Mouse (Mus musculus): ENCODE results near the gene Ndufa6. TPM values are rescaled to one million over a fixed set of nuclear protein-coding genes. Genes with fewer than 3 reads are reported as not detected.

Ndufa6 gene
- polyA plus RNA-seq, 1 experiment from 2014 or later = 297 TPM

DNA sequence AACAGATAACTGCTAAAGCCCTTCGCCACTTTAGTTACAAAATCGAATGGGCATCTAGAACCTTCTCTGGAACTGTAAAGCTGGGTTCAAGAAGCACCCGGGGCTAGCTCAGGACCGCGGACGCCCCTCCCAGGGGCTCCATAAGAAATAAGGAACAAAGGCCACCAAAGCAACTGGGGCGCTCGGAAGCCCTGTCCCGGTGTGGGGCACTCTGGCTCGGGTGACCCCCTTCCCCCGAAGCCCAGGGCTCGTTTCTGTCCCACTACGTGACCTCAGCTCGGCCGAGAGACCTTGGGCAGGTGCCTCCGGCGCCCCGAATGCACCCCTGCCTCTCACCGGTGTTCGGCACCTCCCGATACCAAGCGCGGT lies 393 bp downstream of the Ndufa6 start:
- peaks cover 19% of the 10 kb centered on the region for H3K36me3 ChIP-seq (ENCODE audit: control insufficient read depth, insufficient read depth)
- no peaks in the 10 kb centered on the region for H3K27me3 ChIP-seq (replicated peaks; ENCODE audit: control insufficient read depth, insufficient read depth, low read length)
- WGBS = under 1% methylated on average over 23 of the region's 23 CpGs
- peak overlapping the region; percentile 86 for H3K27ac ChIP-seq (ENCODE audit: low read length)
- ATAC-seq = peak; percentile 45
- H3K9ac ChIP-seq (replicated peaks; ENCODE audit: low read depth, low read length) = peak overlapping the region; percentile 98
- peaks cover 16% of the 10 kb centered on the region for H3K4me1 ChIP-seq (replicated peaks; ENCODE audit: control insufficient read depth, insufficient read depth, low read length)
- no peaks in the 10 kb centered on the region for H3K9me3 ChIP-seq (ENCODE audit: control insufficient read depth, low read length)
- H3K4me3 ChIP-seq (replicated peaks; ENCODE audit: low read length) = peak overlapping the region; percentile 95
- peak overlapping the region; percentile 85 for H3K4me2 ChIP-seq (ENCODE audit: low read length)

DNA sequence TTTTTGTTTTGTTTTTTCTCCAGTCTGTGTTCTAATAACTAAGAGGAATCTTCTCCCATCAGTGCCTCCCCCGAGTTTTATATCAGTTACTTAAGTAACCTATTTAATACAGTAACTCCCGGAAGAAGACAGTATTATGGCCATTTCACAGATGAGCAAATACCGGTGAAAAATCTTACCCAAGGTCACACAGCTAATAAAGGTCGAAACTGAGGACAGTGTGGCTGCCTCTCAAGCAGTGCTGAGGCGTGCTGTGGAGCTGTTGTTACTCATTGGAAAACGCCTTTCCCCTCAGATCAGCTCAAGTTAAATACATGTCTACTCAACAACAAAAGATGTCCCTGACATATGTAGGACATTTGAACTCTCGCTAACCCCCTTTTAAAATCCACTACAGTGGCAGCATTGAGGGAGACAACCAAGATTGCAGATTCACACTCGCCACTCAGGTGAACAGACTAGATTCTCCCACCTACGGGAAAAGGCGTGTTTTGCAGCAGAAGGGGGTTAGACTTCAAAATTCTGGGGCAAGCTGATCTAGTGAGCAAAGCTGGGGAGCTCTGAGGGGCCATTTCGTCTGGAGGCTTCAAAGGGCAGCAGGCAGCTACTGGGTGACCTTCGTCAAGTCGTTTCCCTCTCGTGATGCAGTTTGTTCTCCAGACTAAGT lies 911 bp downstream of the Ndufa6 start:
- Histone ChIP-seq H3K9me3 (ENCODE audit: control insufficient read depth, low read length) (no peaks in the 10 kb centered on the region), H3K4me3 (replicated peaks; ENCODE audit: low read length) (peak overlapping the region; percentile 95), H3K9ac (replicated peaks; ENCODE audit: low read depth, low read length) (peak overlapping the region; percentile 98), H3K4me1 (replicated peaks; ENCODE audit: control insufficient read depth, insufficient read depth, low read length) (peaks cover 16% of the 10 kb centered on the region), H3K4me2 (ENCODE audit: low read length) (peak overlapping the region; percentile 85), H3K27ac (ENCODE audit: low read length) (no peak overlapping the region), H3K36me3 (ENCODE audit: control insufficient read depth, insufficient read depth) (peaks cover 22% of the 10 kb centered on the region), H3K27me3 (replicated peaks; ENCODE audit: control insufficient read depth, insufficient read depth, low read length) (no peaks in the 10 kb centered on the region)
- WGBS = 32% methylated on average over 14 of the region's 14 CpGs
- ATAC-seq = no peak

DNA sequence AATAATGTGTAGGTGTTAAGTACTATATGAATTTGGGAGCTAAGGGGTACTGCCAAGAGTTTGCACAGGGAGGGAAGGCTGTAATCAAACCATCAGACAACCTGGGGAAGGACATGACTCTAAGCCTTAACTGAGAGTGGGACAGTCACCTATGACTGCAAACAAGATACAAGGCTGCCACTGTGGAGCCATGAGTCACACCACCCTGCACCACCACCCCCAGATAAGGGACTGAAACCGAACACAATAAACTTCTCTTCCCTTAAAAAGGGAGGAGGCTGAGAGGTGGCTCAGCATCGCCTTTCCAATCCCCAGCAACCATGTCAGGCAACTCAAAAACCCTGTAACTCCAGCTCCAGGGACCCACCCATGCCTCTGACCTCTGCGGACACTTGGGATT lies 2.6 kb downstream of the Ndufa6 start:
- WGBS = 90% methylated on average over 3 of the region's 3 CpGs
- peaks cover 22% of the 10 kb centered on the region for H3K36me3 ChIP-seq (ENCODE audit: control insufficient read depth, insufficient read depth)

DNA sequence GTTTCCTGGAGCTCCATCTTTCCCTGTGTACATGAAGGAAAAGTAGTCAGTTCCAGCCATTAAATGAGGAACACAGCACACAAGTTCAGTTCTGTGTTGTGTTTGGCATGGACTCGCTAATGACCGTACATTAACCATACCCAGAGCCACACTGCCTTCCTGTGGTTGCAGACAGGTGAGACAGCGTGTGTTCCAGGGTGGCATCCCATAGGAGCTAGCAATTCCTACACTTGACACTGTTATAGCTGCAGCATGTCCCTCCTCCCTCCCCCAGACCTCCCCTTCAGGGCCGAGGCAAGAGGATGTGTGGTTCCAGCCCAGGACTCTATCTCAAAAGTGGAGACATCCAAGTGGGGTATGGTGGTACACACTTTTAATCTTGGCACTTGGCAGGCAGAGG lies 3.8 kb downstream of the Ndufa6 start:
- H3K9me3 ChIP-seq (ENCODE audit: control insufficient read depth, low read length) = no peaks in the 10 kb centered on the region
- ATAC-seq = no peak
- no peaks in the 10 kb centered on the region for H3K27me3 ChIP-seq (replicated peaks; ENCODE audit: control insufficient read depth, insufficient read depth, low read length)
- no peak overlapping the region for H3K27ac ChIP-seq (ENCODE audit: low read length)
- peaks cover 22% of the 10 kb centered on the region for H3K36me3 ChIP-seq (ENCODE audit: control insufficient read depth, insufficient read depth)
- no peak overlapping the region for H3K4me3 ChIP-seq (replicated peaks; ENCODE audit: low read length)
- H3K4me1 ChIP-seq (replicated peaks; ENCODE audit: control insufficient read depth, insufficient read depth, low read length) = peaks cover 28% of the 10 kb centered on the region
- H3K4me2 ChIP-seq (ENCODE audit: low read length) = no peak overlapping the region
- 94% methylated on average over 4 of the region's 4 CpGs for WGBS
- H3K9ac ChIP-seq (replicated peaks; ENCODE audit: low read depth, low read length) = no peak overlapping the region

More for the DNA sequence above, 2.6 kb downstream of the Ndufa6 start:
- Histone ChIP-seq H3K4me2 (ENCODE audit: low read length) (no peak overlapping the region), H3K9me3 (ENCODE audit: control insufficient read depth, low read length) (no peaks in the 10 kb centered on the region), H3K9ac (replicated peaks; ENCODE audit: low read depth, low read length) (no peak overlapping the region), H3K4me1 (replicated peaks; ENCODE audit: control insufficient read depth, insufficient read depth, low read length) (peaks cover 28% of the 10 kb centered on the region), H3K27ac (ENCODE audit: low read length) (no peak overlapping the region), H3K4me3 (replicated peaks; ENCODE audit: low read length) (no peak overlapping the region), H3K27me3 (replicated peaks; ENCODE audit: control insufficient read depth, insufficient read depth, low read length) (no peaks in the 10 kb centered on the region)
- no peak for ATAC-seq

DNA sequence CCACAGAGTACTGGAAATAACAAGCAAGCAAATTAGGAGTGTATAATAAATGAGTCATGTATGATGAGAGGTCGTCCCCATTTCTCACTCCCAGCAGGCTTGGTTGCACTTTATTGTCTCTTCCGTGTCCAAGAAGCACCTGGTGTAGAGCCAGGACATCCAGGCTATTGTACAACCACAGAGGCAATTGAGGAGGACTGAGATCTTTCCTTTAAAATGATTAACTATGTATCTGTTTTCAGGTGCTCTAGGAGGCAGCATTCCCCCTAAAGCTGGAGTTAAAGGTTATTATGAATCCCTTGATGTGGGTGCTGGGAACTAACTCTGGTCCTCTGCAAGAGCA lies 5.2 kb downstream of the Ndufa6 start:
- 77% methylated on average over 2 of the region's 2 CpGs for WGBS

DNA sequence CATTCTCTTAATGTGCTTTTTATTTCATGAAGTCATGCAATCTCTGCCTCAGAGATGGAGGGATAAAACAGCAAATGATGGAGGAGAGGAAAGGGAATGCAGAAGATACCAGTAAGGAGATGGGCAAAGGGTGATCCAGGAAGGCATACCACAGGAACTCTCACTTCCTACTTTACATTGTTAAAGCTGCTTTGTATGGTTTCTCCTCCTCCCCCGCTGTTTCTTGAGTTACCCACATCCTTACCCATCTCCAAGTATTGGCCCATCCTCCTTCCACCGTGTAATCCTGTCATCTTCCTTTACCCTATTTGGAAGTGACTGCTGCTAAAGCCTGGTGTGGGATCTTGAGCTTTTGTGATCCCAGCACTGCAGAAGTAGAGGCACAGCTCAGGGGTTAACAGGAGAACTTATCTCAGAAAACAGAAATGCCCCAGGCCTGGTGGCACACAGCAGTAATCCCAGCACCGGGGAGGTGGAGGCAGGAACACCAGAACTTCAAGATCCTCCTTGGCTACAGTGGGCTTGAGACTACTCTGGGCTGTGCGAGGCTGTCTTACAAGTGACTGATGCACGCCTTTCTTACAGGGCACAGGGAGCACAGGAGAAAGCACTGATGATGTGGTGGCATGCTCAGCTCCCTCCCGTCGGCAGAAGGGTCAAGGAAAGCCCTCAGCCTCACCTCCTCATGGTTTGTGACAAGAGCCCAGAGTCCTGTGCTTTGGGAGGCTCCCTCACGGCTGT lies 5.7 kb downstream of the Ndufa6 start:
- Histone ChIP-seq H3K4me1 (replicated peaks; ENCODE audit: control insufficient read depth, insufficient read depth, low read length) (peaks cover 22% of the 10 kb centered on the region), H3K27me3 (replicated peaks; ENCODE audit: control insufficient read depth, insufficient read depth, low read length) (no peaks in the 10 kb centered on the region), H3K27ac (ENCODE audit: low read length) (no peak overlapping the region), H3K36me3 (ENCODE audit: control insufficient read depth, insufficient read depth) (peaks cover 22% of the 10 kb centered on the region), H3K4me2 (ENCODE audit: low read length) (no peak overlapping the region), H3K9me3 (ENCODE audit: control insufficient read depth, low read length) (no peaks in the 10 kb centered on the region), H3K9ac (replicated peaks; ENCODE audit: low read depth, low read length) (no peak overlapping the region), H3K4me3 (replicated peaks; ENCODE audit: low read length) (no peak overlapping the region)
- ATAC-seq = no peak
- WGBS = 92% methylated on average over 8 of the region's 8 CpGs

More for the DNA sequence above, 5.2 kb downstream of the Ndufa6 start:
- Histone ChIP-seq H3K4me1 (replicated peaks; ENCODE audit: control insufficient read depth, insufficient read depth, low read length) (peaks cover 23% of the 10 kb centered on the region), H3K27me3 (replicated peaks; ENCODE audit: control insufficient read depth, insufficient read depth, low read length) (no peaks in the 10 kb centered on the region), H3K9me3 (ENCODE audit: control insufficient read depth, low read length) (no peaks in the 10 kb centered on the region), H3K4me3 (replicated peaks; ENCODE audit: low read length) (no peak overlapping the region), H3K4me2 (ENCODE audit: low read length) (no peak overlapping the region), H3K36me3 (ENCODE audit: control insufficient read depth, insufficient read depth) (peaks cover 22% of the 10 kb centered on the region), H3K9ac (replicated peaks; ENCODE audit: low read depth, low read length) (no peak overlapping the region), H3K27ac (ENCODE audit: low read length) (no peak overlapping the region)
- no peak for ATAC-seq

DNA sequence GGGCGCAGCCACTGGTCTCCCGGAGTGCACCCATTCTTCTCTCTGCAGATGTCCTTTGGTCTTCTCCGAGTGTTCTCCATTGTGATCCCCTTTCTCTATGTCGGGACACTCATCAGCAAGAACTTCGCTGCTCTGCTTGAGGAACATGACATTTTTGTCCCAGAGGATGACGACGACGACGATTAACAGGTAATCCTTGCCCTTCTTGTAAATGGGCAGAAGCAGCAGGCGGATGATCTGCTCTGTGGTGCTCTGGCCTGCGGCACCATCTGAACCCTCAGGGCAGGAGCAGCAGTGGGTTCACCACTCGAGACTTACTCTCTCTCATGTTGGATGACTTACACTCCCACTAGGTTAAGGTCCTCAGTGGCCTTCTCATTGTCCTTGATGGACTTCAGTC lies 6.3 kb downstream of the Ndufa6 start:
- Histone ChIP-seq H3K4me1 (replicated peaks; ENCODE audit: control insufficient read depth, insufficient read depth, low read length) (peaks cover 16% of the 10 kb centered on the region), H3K27ac (ENCODE audit: low read length) (no peak overlapping the region), H3K4me2 (ENCODE audit: low read length) (no peak overlapping the region), H3K4me3 (replicated peaks; ENCODE audit: low read length) (no peak overlapping the region), H3K9me3 (ENCODE audit: control insufficient read depth, low read length) (no peaks in the 10 kb centered on the region), H3K36me3 (ENCODE audit: control insufficient read depth, insufficient read depth) (peaks cover 22% of the 10 kb centered on the region), H3K27me3 (replicated peaks; ENCODE audit: control insufficient read depth, insufficient read depth, low read length) (no peaks in the 10 kb centered on the region), H3K9ac (replicated peaks; ENCODE audit: low read depth, low read length) (no peak overlapping the region)
- WGBS = 94% methylated on average over 12 of the region's 12 CpGs
- ATAC-seq = no peak

DNA sequence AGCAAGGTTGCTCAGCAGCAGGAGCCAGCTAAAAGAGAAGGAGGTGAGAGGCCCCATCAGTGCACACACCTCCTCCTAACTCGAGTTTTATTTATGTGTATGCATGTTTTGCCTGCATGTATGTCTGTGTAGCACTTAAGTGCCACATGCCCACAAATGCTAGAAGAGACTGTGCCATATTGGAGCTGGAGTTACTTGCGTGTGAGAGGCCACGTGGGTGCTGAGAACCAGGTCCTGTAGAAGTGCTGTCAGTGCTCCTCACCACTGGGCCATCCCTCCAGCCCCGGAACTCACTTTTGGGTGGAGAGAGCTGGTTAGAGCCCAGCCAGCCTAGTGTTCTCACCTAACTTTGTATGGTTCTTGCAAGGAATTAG lies 6.8 kb downstream of the Ndufa6 start:
- Histone ChIP-seq H3K27ac (ENCODE audit: low read length) (no peak overlapping the region), H3K4me1 (replicated peaks; ENCODE audit: control insufficient read depth, insufficient read depth, low read length) (peaks cover 14% of the 10 kb centered on the region), H3K9ac (replicated peaks; ENCODE audit: low read depth, low read length) (peak overlapping the region; percentile 86), H3K4me2 (ENCODE audit: low read length) (peak overlapping the region; percentile 96), H3K4me3 (replicated peaks; ENCODE audit: low read length) (peak overlapping the region; percentile 76), H3K27me3 (replicated peaks; ENCODE audit: control insufficient read depth, insufficient read depth, low read length) (no peaks in the 10 kb centered on the region), H3K36me3 (ENCODE audit: control insufficient read depth, insufficient read depth) (peaks cover 22% of the 10 kb centered on the region), H3K9me3 (ENCODE audit: control insufficient read depth, low read length) (no peaks in the 10 kb centered on the region)
- WGBS = 84% methylated on average over 4 of the region's 4 CpGs
- no peak for ATAC-seq

DNA sequence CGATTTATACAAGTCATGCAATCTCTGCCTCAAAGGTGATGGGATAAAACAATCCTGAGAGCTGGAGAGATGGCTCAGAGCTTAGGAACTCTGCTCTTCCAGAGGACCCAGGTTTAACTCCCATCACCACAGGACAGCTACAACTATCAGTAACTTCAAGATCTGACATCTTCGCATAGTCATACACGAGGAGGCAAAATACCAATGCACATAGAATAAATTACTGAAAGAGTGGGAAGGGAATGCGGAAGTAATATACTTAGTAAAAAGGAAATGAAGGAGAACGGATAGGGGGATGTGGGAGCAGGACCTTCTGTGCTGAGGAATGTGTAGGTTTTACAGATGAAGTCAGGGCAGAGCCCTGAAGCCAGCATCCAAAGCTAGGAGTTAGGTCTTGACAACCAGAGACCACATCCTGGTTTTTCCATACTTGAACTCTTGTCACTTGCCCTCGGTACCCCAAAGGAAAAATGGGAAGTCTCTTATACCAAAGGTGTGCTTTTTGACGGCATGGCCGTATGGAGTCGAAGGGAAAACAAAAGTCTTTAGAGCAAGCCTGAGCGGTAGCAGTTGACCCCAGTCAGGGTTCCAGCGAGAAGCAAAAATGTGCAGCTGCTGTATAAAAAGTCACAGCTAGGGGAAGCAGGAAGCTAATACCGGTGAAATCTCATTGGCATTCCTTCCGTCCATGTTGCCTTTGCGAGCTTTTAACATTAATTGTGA lies 7.4 kb downstream of the Ndufa6 start:
- Histone ChIP-seq H3K9me3 (ENCODE audit: control insufficient read depth, low read length) (no peaks in the 10 kb centered on the region), H3K9ac (replicated peaks; ENCODE audit: low read depth, low read length) (peak overlapping the region; percentile 86), H3K27ac (ENCODE audit: low read length) (peak overlapping the region; percentile 61), H3K4me1 (replicated peaks; ENCODE audit: control insufficient read depth, insufficient read depth, low read length) (peaks cover 11% of the 10 kb centered on the region), H3K36me3 (ENCODE audit: control insufficient read depth, insufficient read depth) (peaks cover 22% of the 10 kb centered on the region), H3K4me2 (ENCODE audit: low read length) (peak overlapping the region; percentile 96), H3K4me3 (replicated peaks; ENCODE audit: low read length) (peak overlapping the region; percentile 76), H3K27me3 (replicated peaks; ENCODE audit: control insufficient read depth, insufficient read depth, low read length) (no peaks in the 10 kb centered on the region)
- ATAC-seq = no peak
- 61% methylated on average over 14 of the region's 14 CpGs for WGBS
